Mouse (Mus musculus) kidney, adult 2 months (tissue): ENCODE results near the gene Hrasls5. TPM values are rescaled to one million over a fixed set of nuclear protein-coding genes. Genes with fewer than 3 reads are reported as not detected.

Source experiments
- DNase-seq: peaks from one replicate; pipeline ENCODE4 v3.0.0; 2021
- H3K27ac ChIP-seq: fragments of 200-500 bp; 2 replicates; pipeline ENCODE4 v1.5.1; 2012; ENCODE audit warnings: low read depth, low read length, control low read depth, inconsistent platforms; ENCODE audit not compliant: insufficient read depth
- H3K27me3 ChIP-seq: fragments of 200-500 bp; replicated peaks from 2 replicates; pipeline ENCODE4 v1.6.1; 2012; ENCODE audit warnings: mild to moderate bottlenecking, moderate library complexity, low read length, inconsistent platforms; ENCODE audit not compliant: control insufficient read depth, insufficient read depth
- H3K36me3 ChIP-seq: fragments of 200-500 bp; 2 replicates; pipeline ENCODE4 v1.6.1; 2012; ENCODE audit warnings: mild to moderate bottlenecking, moderate library complexity, low read length, inconsistent platforms; ENCODE audit not compliant: control insufficient read depth, insufficient read depth
- H3K4me1 ChIP-seq: fragments of 200-500 bp; 2 replicates; pipeline ENCODE4 v1.6.1; 2011; ENCODE audit warnings: low read length; ENCODE audit not compliant: control insufficient read depth, insufficient read depth
- H3K4me3 ChIP-seq: fragments of 200-500 bp; 2 replicates; pipeline ENCODE4 v1.5.1; 2011; ENCODE audit warnings: mild to moderate bottlenecking, low read depth, low read length, control low read depth; ENCODE audit not compliant: insufficient read depth
- CTCF ChIP-seq: fragments of 200-500 bp; conservative IDR thresholded peaks from 2 replicates; pipeline ENCODE4 v1.5.1; 2011; ENCODE audit warnings: low read depth, mild to moderate bottlenecking, control low read depth, low read length, moderate library complexity, mixed read lengths; ENCODE audit not compliant: insufficient read depth, insufficient read length
- POLR2A ChIP-seq: fragments of 200-500 bp; IDR thresholded peaks from one replicate; pipeline ENCODE4 v1.6.1; 2011; ENCODE audit warnings: low read depth, low read length, control low read depth
- WGBS: fragments of 180-500 bp; shearing (Covaris S2); methylation state at CpG from one replicate; pipeline ENCODE4 v1.1.7; 2018; 5-methylcytosine and 5-hydroxymethylcytosine counted together
- polyA plus RNA-seq: library from polyadenylated mRNA; depleted of rRNA; stranded (reverse); fragments of >200 nt; gene quantifications from 2 replicates; pipeline ENCODE4 v1.2.3, GENCODE M21; 2012; rRNA removed

The Hrasls5 gene
- polyA plus RNA-seq = 0.42 and 1.4 TPM in 2 replicates

DNA sequence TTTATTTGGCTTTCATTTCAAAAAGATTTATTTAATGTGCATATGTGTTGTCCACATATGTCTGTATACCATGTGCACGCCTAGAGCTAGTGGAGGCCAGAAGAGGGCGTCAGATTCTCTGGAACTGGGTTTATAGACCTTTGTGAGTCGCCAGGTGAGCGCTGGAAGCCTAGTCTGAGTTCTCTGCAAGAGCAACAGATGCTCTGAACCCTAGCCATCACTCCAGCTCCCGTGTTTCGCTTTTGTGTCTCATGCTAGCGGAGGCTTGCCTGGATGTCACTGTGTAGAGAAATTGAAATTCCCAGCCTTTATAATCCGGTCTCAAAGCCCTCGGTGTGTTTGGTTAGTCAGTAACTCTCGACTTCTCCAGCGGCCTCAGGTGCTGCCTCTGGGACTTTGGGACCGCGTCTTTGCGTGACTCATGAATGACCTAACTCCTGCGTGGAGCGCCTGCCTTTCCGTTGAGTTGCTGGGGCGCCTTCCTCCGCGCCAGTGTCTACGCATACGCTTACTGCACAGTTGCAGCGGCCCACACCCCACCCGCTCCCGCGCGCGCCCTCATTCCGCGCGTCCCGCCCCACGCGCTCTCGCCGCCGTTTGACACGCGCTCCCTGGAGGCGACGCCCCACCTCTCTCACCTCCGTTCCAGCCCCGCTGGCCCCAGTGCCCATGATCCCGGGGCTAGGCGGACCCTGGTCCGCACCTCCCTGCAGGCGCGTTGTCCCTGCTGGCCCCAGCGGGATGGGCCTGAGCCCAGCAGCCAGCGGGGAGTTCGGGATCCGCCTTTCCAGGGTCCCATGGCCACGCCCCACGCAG, at the start of gene Hrasls5:
TSS of gene Hrasls5 (plus strand) at position 600 of the 816 bp plus-strand sequence.
- no peak for DNase-seq
- H3K4me3 ChIP-seq = peak within 1 kb of the TSS; percentile 3; the same call in 1 of the 2 replicates
- 9% methylated on average over 54 of the region's 54 CpGs for WGBS
- H3K27ac ChIP-seq = no peak within 1 kb of the TSS
- TF ChIP-seq POLR2A (no peak), CTCF (no peak)
- no peaks in the 10 kb centered on the region for H3K27me3 ChIP-seq
- no peaks in the 10 kb centered on the region; the same call in 1 of the 2 replicates for H3K4me1 ChIP-seq
- H3K36me3 ChIP-seq = no peaks in the 10 kb centered on the region

DNA sequence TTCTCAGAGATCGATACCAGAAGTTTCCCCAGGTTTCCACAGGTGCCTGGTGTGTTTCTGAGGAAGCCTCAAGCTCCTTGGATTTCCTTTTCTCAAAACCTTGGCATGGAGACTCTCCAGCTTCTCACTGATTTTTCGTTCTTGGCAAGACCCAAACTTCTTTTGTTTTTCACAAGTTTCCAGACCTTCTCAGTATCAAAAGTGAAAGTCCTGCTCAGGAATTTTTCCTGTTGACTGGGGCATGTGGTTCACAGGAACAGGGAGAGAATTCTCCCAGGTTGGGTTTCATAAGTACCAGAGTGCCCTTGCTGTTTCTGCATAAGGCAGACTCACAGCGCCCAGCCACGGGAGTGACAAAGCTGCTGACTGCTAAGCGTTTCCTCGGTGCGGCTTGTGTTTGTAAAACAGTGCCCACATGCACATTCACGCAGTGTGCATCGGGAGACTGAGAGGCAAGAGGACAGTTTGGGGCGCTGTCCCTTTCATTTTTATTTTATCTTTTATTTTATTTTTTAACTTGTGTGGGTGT, 49.7 kb upstream of the Hrasls5 start:
- Histone ChIP-seq H3K27ac (no peak overlapping the region), H3K36me3 (no peaks in the 10 kb centered on the region), H3K27me3 (no peaks in the 10 kb centered on the region; the same call in 1 of the 2 replicates), H3K4me3 (no peak overlapping the region), H3K4me1 (peaks cover 4% of the 10 kb centered on the region; the same call in 1 of the 2 replicates)
- TF ChIP-seq POLR2A (no peak), CTCF (no peak)
- WGBS = 67% methylated on average over 10 of the region's 10 CpGs
- DNase-seq = peak; percentile 45

DNA sequence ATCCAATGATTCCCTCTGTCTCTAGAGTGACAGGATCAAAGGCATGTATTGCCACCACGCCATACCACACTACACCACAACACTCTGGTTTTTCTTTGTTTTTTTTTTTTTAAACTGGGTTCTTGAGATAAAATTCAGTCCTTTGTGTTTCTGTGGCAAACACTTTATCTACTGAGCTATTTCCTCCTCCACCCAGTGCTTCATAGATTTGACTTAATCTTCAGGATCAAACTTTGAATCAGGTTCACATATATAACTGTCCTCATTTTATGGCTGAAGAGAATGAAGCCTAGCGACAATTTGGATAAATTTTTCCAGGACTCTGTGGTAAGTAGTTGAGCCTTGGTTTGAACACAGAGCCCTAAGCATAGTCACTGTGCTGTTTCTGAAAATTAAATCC, 48.7 kb upstream of the Hrasls5 start:
- TF ChIP-seq CTCF (no peak), POLR2A (no peak)
- WGBS = 95% methylated on average over 2 of the region's 2 CpGs

DNA sequence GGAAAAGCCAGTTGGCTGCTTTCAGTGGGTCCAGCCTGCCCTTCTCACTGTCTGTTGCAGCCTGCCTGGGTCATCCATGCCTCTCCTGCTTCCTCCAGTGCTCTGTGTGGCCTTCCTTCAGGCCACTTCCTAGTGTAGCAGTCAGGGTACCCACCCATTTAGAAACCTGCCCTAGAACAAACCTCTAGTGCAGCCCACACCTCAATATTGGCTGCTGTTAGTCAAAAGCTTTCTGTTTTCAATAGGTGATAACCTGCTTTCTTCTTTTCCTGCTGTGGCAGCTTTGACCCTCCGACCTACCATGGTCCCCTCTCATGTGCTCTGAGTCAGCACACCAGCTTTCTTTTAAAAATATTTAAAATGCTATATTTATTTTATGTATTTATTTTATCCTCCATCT, 47.9 kb upstream of the Hrasls5 start:
- no peak overlapping the region for H3K27ac ChIP-seq
- H3K36me3 ChIP-seq = no peaks in the 10 kb centered on the region
- H3K4me3 ChIP-seq = no peak overlapping the region
- TF ChIP-seq POLR2A (no peak), CTCF (no peak)
- H3K27me3 ChIP-seq = no peaks in the 10 kb centered on the region
- DNase-seq = no peak
- WGBS = 93% methylated on average over 1 of the region's 1 CpGs
- no peaks in the 10 kb centered on the region for H3K4me1 ChIP-seq

More for the DNA sequence above, 48.7 kb upstream of the Hrasls5 start:
- no peak overlapping the region for H3K27ac ChIP-seq
- no peaks in the 10 kb centered on the region for H3K36me3 ChIP-seq
- no peaks in the 10 kb centered on the region; the same call in 1 of the 2 replicates for H3K27me3 ChIP-seq
- H3K4me1 ChIP-seq = no peaks in the 10 kb centered on the region
- no peak overlapping the region for H3K4me3 ChIP-seq
- no peak for DNase-seq

DNA sequence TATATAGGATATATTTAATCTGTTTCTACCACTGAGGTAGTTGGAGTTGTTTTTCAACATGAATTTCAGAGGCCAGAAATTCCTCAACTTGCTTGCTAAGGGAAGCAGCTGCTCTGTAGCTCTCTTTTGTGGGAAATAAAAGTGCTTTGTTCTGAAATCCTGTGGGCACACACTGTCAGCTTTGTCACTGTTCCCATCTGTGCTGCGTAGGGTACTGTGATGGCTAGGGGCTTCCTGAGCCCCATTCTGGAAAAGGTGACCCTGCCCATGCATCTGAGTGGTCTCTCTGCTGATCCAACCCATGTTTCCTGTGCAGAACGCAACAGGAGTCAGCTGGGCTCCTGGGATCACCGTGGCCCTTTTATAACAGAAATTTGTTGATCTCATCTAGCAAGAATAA, 45.5 kb upstream of the Hrasls5 start:
- Histone ChIP-seq H3K4me3 (no peak overlapping the region), H3K27me3 (no peaks in the 10 kb centered on the region), H3K36me3 (no peaks in the 10 kb centered on the region), H3K4me1 (no peaks in the 10 kb centered on the region), H3K27ac (no peak overlapping the region)
- no peak for DNase-seq
- 84% methylated on average over 3 of the region's 3 CpGs for WGBS
- TF ChIP-seq POLR2A (no peak), CTCF (no peak)

DNA sequence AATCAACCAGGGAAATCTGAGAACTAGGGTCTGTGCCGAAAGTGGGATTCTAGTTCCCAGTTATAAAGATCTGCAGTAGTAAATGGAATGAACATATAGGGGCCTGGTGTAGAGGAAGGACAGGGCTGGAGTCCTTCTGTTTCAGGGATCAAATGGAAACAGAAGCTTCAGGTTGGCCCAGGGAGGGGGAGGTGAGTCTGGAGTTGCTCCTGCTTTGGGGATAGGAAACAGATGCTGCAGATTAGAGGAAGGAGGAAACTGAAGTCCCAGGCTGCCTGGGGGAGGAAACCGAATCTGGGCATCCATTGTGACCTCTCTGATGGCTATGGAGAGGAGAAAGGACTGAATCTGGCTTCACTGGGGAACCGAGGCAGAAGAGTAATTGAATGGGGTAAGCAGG, 44.0 kb upstream of the Hrasls5 start:
- 38% methylated on average over 3 of the region's 3 CpGs for WGBS
- H3K4me1 ChIP-seq = no peaks in the 10 kb centered on the region
- H3K36me3 ChIP-seq = no peaks in the 10 kb centered on the region
- no peak overlapping the region for H3K4me3 ChIP-seq
- no peaks in the 10 kb centered on the region for H3K27me3 ChIP-seq
- no peak overlapping the region for H3K27ac ChIP-seq
- TF ChIP-seq CTCF = no peak
- TF ChIP-seq POLR2A = no peak
- no peak for DNase-seq

DNA sequence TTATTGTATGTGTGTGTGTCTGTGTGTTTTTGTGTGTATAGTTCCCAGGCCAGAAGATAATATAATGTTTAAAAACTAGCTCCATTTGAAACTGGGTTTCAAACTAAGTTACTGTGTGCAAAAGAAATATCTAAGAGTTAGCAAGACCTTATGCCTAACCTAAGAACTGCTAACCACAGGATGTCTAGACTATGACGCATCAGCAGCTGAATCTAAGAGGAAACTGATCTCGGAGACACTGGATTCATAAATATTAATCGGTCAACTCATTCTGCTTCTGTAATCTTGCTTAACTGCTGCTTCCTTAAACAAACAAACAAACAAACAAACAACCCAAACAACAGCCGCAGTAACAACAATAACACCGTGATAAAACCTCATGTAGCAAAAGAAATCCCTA, 42.7 kb upstream of the Hrasls5 start:
- Histone ChIP-seq H3K36me3 (no peaks in the 10 kb centered on the region), H3K4me1 (no peaks in the 10 kb centered on the region), H3K4me3 (no peak overlapping the region), H3K27me3 (no peaks in the 10 kb centered on the region), H3K27ac (no peak overlapping the region)
- TF ChIP-seq POLR2A = no peak
- 71% methylated on average over 5 of the region's 5 CpGs for WGBS
- DNase-seq = no peak
